Mouse (Mus musculus) cerebellum, adult 2 months (tissue): ENCODE data around the gene Uvrag. TPM values are rescaled to one million over a fixed set of nuclear protein-coding genes. Genes with fewer than 3 reads are reported as not detected.
"Not testable (repeated sequence)": the region's sequence is repeated elsewhere in the genome, so short reads cannot be mapped to it uniquely, and the experiment has no call there.

Source experiments
- DNase-seq, 2 experiments: peaks; one replicate each; pipeline ENCODE4 v3.0.0; 2021
- H3K27ac ChIP-seq: fragments of 200-500 bp; 2 replicates; pipeline ENCODE4 v1.5.1; 2012; ENCODE audit warnings: low read length, control low read depth, inconsistent platforms; ENCODE audit not compliant: insufficient read depth
- H3K27me3 ChIP-seq: fragments of 200-500 bp; 2 replicates; pipeline ENCODE4 v1.6.1; 2012; ENCODE audit warnings: inconsistent platforms, mild to moderate bottlenecking, low read length, moderate library complexity; ENCODE audit not compliant: control insufficient read depth, insufficient read depth
- H3K4me1 ChIP-seq: fragments of 200-500 bp; 2 replicates; pipeline ENCODE4 v1.6.1; 2011; ENCODE audit warnings: low read length; ENCODE audit not compliant: control insufficient read depth, insufficient read depth
- H3K4me3 ChIP-seq: fragments of 200-500 bp; replicated peaks from 2 replicates; pipeline ENCODE3; 2011; ENCODE audit warnings: mild to moderate bottlenecking, low read depth, low read length, control low read depth; ENCODE audit not compliant: insufficient read depth
- CTCF ChIP-seq: fragments of 200-500 bp; IDR thresholded peaks from 2 replicates; pipeline ENCODE4 v1.5.1; 2011; ENCODE audit warnings: low read depth, mild to moderate bottlenecking, control low read depth, low read length, moderate library complexity, borderline replicate concordance; ENCODE audit not compliant: insufficient read depth
- POLR2A ChIP-seq: fragments of 200-500 bp; IDR thresholded peaks from 2 replicates; pipeline ENCODE4 v1.6.1; 2011; ENCODE audit warnings: low read length, control low read depth, borderline replicate concordance; ENCODE audit not compliant: insufficient read depth
- WGBS: fragments of 180-500 bp; shearing (Covaris S2); methylation state at CpG from one replicate; pipeline ENCODE4 v1.1.7; 2018; 5-methylcytosine and 5-hydroxymethylcytosine counted together
- polyA plus RNA-seq: library from polyadenylated mRNA; depleted of rRNA; stranded (reverse); fragments of >200 nt; gene quantifications from 2 replicates; pipeline ENCODE4 v1.2.3, GENCODE M21; 2012

Uvrag gene
- polyA plus RNA-seq, 1 experiment = 19.2 TPM

DNA sequence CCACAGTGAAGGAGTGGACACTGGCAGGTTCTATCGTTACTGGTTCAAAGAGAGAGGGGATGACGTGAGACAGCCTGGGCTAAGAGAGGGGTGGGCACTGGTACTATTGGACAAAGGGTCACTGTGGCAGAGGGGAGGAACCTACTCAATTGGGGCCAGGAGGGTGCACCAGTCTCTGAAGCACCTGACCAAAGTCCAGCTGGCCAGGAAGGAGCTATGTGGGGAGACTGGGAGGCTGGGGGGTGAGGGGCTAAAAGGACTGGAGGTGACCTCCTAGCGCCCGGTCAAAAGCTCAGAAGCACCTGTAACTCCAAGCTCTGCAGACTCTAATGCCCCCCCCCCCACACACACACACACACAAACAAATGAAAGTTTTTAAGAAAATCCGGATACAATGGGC is 65.8 kb downstream of the Uvrag start:
- TF ChIP-seq POLR2A (no peak), CTCF (no peak)
- H3K4me1 ChIP-seq = peaks cover 2% of the 10 kb centered on the region; the same call in 1 of the 2 replicates

DNA sequence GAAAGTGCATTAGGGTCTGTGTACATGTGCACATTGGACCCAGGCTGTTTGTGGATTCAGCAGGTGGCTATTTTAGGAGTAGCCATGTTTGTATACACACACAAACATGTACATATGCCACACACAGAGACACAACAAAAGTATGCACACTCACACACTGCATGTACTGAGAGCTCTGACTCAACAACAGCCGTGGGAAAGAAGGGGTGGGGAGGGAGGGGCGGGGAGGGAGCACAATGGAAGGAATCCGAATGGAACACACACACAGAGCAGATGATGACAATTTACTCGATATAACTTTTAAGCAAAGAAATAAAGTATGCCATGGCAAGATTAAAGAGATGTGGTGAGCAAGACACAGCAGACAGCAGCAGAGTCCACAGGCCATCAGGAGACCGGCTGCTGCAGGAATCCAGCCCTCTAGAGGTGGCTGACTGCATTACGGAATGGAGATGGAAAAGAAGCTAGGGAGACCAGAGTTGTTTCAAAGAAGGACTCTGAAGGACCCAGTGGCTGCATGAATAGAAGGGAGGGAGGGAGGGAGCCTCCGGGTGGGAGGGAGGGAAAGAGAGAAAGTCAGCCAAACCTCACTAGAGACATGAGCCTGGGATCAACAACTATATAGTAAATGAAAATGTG is 67.1 kb downstream of the Uvrag start:
- H3K27me3 ChIP-seq = no peaks in the 10 kb centered on the region
- 41% methylated on average over 7 of the region's 7 CpGs for WGBS
- peak; percentile 59; the same call in 1 of the 2 replicates for TF ChIP-seq CTCF
- TF ChIP-seq POLR2A = no peak
- H3K27ac ChIP-seq = no peak overlapping the region
- H3K4me1 ChIP-seq = no peaks in the 10 kb centered on the region
- peak; percentile 48 for DNase-seq
- H3K4me3 ChIP-seq = no peak overlapping the region

More for the DNA sequence above, 65.8 kb downstream of the Uvrag start:
- WGBS = 83% methylated on average over 5 of the region's 5 CpGs
- DNase-seq = no peak
- Histone ChIP-seq H3K27me3 (no peaks in the 10 kb centered on the region), H3K27ac (no peak overlapping the region), H3K4me3 (no peak overlapping the region)

DNA sequence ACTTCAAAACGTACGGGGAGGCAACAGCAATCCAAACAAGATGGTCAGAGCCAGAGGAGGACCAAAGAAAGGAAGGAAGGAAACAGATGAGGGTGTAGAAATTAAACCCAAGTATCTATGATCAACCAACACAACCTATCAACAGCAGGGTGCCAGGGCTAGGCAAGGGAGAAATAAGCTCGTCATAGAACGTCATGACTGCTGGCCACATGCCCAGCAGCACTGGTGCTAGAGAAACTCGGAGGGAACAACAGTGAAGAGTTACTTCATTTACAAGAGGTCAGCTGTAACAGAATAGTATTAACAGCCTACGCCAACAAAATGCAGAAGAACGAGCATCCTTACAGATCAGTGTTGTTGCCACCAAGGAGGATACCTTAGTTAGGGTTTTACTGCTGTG is 73.2 kb downstream of the Uvrag start:
- peaks cover 6% of the 10 kb centered on the region; the same call in 1 of the 2 replicates for H3K4me1 ChIP-seq
- TF ChIP-seq CTCF (no peak), POLR2A (no peak)
- H3K27ac ChIP-seq = no peak overlapping the region
- H3K27me3 ChIP-seq = no peaks in the 10 kb centered on the region
- WGBS = 57% methylated on average over 7 of the region's 7 CpGs
- no peak for DNase-seq
- H3K4me3 ChIP-seq = no peak overlapping the region

DNA sequence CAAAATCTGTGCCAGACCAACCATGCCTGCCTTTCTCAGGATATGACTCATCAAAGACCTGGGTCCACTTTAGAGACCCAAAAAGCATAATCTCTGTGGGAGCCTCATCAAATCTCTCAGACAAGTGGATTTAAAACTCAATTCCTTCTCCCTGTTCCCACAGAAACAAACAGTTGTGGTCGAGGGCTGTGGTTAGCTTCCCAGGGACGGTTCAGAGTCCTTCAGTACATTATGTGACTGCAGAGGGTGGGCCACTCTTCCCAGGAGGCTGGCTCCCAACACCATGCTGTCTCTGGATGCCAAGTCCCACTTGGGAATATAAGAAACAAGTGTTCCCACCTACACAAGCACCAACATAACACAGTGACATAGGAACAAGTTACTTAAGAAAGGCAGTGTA is 75.0 kb downstream of the Uvrag start:
- TF ChIP-seq CTCF = no peak
- Histone ChIP-seq H3K27me3 (no peaks in the 10 kb centered on the region), H3K27ac (no peak overlapping the region), H3K4me1 (peaks cover 19% of the 10 kb centered on the region), H3K4me3 (no peak overlapping the region)
- no peak for DNase-seq
- WGBS = 51% methylated on average over 2 of the region's 2 CpGs

DNA sequence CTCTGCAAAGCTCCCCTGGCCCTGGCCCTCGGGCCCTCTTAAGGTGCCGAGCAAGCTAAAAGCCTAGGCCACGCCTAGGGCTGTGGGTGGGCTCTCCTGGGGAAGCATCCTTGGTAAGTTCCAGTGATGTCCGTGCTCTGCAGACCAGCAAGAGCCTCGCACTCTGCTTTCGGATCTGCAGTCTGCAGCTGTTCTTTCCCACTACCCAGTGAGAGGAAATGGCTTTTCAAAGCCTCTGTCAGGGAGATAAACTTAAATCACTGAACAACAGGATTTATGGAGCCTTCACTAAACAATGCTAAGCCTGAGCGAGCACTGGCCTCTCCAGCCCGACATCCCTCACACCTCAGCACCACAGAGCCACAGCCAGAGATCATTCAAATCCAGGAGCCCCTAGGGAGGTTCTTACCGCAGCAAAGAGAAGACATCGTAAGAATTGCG is 75.5 kb downstream of the Uvrag start:
- peaks cover 23% of the 10 kb centered on the region for H3K4me1 ChIP-seq
- no peaks in the 10 kb centered on the region for H3K27me3 ChIP-seq
- WGBS = 55% methylated on average over 11 of the region's 11 CpGs
- no peak overlapping the region for H3K27ac ChIP-seq
- no peak for DNase-seq
- TF ChIP-seq CTCF = no peak
- TF ChIP-seq POLR2A = no peak
- no peak overlapping the region for H3K4me3 ChIP-seq

DNA sequence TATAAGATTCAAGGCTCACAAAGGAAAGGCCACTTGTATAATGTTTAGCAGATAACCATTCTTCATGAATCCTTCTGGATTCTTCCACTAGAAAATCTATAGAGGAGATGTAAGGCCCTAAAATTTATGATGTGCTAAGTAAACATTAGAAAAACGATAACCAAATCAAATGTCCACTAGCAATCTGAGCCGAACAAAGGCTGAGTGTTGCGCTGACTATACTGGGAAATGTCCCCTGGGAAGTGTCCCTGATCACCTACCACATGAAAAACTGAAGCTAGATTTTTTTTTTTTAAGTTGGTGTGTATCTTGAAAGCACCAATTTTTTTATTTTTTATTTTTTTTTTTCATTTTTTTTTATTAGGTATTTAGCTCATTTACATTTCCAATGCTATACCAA is 76.1 kb downstream of the Uvrag start:
- DNase-seq = no peak
- H3K4me3 ChIP-seq = no peak overlapping the region
- TF ChIP-seq POLR2A = no peak
- no peak for TF ChIP-seq CTCF
- WGBS = 92% methylated on average over 3 of the region's 3 CpGs
- H3K27me3 ChIP-seq = no peaks in the 10 kb centered on the region
- peaks cover 26% of the 10 kb centered on the region for H3K4me1 ChIP-seq
- H3K27ac ChIP-seq = no peak overlapping the region

DNA sequence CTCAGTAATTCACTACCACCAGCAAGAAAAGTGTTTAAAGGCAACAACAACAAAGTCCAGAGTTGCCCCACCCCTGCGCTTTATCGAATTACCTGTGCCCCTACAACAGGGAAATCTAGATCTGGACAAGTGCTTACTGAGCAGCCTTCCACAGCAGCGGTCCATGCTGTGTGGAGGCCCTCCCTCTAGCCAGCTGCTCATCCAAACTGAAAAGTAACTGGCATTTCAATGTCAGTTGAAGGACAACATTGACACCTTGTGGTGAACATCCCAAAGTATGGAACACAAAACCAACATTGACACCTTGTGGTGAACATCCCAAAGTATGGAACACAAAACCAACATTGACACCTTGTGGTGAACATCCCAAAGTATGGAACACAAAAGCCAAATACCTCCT is 78.7 kb downstream of the Uvrag start:
- 96% methylated on average over 3 of the region's 3 CpGs for WGBS
- peak; percentile 14; the same call in 1 of the 2 replicates for TF ChIP-seq CTCF

DNA sequence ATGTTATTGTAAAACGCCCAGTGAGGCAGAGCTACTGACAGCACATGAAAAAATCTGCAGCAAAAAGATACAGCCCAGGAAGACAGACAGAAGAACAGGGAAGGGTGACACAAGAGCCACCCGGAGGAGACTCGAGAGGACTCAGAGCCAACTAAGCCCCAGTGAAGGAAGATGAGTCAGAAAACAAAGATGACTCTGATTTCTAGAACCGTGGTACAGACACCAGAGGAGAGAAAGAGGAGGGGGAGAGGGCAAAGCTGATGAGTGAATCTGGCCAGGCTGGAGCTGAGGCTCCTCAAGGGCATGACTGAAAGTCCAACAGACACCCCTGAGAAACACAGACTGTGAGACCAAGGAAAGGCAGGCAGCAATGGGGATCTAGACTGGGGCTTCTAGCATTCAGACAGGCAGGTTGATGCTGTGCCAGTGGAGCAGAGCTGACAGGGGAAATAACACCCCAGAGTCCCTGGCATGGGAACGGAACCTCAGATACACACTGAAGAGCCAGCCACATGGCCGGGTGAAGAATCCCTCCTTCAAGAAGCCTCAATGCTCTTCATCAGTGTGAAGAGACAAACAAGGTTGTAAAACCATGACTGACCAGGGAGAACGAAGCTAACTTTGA is 79.8 kb downstream of the Uvrag start:
- Histone ChIP-seq H3K27me3 (no peaks in the 10 kb centered on the region), H3K4me3 (no peak overlapping the region), H3K27ac (peak overlapping the region; percentile 34), H3K4me1 (peaks cover 23% of the 10 kb centered on the region)
- DNase-seq = peak; percentile 53 to 65
- TF ChIP-seq CTCF (no peak), POLR2A (no peak)
- WGBS = 35% methylated on average over 7 of the region's 7 CpGs

More for the DNA sequence above, 78.7 kb downstream of the Uvrag start:
- DNase-seq, H3K4me3 ChIP-seq, H3K27ac ChIP-seq, H3K27me3 ChIP-seq: not testable (repeated sequence)
- peaks cover 26% of the 10 kb centered on the region for H3K4me1 ChIP-seq
